Mouse (Mus musculus): Measurements from ENCODE around the gene Echdc1. TPM values are rescaled to one million over a fixed set of nuclear protein-coding genes. Genes with fewer than 3 reads are reported as not detected.

Echdc1 gene
- total RNA-seq (2021): 10 to 100 TPM; 26.1 to 27.1 TPM
- long read RNA-seq, experiment 1, transcript Echdc1-201 (6 exons, 3,856 nt): minor isoform, 6 of 24 reads
- long read RNA-seq, experiment 1, transcript Echdc1-202 (6 exons, 1,845 nt): major isoform, 13 of 24 reads
- long read RNA-seq, experiment 1, partial matches to known transcripts: 1 of 24 reads
- long read RNA-seq, experiment 1, other reads (novel, unspliced or antisense): 3 of 24 reads
- long read RNA-seq, experiment 2, transcript Echdc1-201 (6 exons, 3,856 nt): minor isoform, 9 of 27 reads
- long read RNA-seq, experiment 2, transcript Echdc1-202 (6 exons, 1,845 nt): major isoform, 14 of 27 reads
- long read RNA-seq, experiment 2, partial matches to known transcripts: 0 of 27 reads
- long read RNA-seq, experiment 2, other reads (novel, unspliced or antisense): 1 of 27 reads

DNA sequence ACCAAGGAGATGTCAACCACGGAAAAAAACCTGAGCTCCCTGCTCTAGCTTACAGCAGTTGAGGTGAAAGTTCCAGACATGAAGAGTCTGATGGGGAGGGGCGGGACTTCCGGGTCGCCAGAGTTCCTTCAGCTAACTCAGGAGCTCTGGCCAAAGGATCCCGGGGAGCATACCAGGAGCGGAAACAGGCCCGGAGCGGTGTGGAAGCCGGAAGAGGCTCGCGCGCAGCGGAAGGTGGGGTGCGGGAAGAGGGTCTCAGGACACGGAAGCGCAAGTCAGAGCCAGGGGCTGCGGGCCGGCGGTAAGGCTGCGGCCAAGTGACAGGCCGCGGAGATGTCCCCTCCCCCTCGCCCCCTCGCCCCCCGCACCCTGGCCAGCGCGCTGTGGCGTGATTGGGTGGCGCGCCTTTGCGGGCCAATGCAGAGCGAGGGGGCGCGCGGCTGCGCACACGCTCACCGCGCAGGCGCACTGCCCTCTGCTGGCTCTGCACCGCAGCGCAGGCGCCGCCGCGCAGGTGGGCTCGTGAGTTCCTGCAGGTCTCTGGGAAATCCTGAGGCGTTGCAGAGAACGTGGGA is at the start of gene Echdc1:
Gene Echdc1, plus strand, starts transcription at position 103 of the 575 bp plus-strand sequence.
- intact Hi-C loops (cut with DNase I; ENCODE audit: low total_unique reads): no loop called here
- DNase-seq: peak; percentile 86

DNA sequence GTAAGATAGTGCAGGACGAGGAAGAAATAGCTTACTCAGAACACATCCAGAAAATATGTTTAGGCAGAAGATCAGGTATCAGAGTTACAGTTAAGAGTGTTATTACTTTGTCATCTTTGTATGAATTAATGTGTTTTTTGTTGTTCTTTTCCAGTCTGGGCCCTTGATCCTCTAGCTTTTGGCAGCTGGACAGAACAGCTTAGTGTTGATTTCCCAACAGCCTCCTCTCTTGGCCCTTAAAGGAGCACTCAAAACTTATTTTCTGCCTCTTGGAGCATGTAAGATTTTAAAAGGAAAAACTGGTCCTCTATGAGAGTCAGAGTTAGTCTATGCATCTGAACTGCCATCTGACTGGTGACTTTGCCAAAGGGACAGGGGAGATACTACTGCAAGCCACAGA is 31.2 kb upstream of the Echdc1 start:
- intact Hi-C loops (cut with DNase I; ENCODE audit: low total_unique reads): no loop called here
- DNase-seq: no peak

DNA sequence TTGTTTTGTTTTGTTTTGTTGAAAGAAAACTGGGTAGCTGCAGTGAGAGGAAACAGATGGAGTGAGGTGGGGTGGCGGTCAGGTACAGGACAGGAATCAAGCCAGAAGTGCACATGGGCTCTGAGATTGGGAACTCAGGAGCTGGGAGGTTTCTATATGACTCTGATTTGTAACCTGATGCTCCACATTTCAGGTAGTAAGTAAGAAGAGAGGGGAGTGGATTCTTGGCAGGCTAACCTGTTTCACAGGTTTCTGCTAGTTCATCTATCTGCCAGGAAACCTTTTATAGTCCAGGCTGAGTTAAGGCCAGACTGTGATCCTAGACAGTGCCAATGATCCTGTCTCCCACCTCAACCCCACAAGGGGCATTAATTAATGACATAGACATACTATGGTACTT is 27.2 kb upstream of the Echdc1 start:
- DNase-seq: no peak
- intact Hi-C loops (cut with DNase I; ENCODE audit: low total_unique reads): no loop called here

DNA sequence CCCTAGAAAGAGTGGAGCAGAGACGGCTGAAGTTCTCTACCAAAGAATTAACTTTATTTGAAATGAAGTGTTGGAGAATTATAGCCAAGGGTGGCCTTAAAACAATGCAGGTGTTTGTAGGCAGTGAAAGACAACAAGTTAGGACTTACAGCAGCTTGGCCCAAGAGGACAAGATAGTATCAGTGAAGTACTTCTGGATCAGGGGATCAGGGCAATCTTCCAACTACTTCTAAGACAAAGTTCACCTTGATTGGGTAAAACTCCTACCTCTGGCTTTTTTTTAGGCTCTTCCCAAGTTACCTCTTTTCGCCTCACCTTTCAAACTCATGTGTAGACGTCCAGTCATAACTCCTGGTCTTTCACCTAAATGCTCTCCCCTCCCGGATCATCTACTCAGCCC is 10.7 kb upstream of the Echdc1 start:
- no peak for DNase-seq
- intact Hi-C loops (cut with DNase I; ENCODE audit: low total_unique reads): no loop called here

DNA sequence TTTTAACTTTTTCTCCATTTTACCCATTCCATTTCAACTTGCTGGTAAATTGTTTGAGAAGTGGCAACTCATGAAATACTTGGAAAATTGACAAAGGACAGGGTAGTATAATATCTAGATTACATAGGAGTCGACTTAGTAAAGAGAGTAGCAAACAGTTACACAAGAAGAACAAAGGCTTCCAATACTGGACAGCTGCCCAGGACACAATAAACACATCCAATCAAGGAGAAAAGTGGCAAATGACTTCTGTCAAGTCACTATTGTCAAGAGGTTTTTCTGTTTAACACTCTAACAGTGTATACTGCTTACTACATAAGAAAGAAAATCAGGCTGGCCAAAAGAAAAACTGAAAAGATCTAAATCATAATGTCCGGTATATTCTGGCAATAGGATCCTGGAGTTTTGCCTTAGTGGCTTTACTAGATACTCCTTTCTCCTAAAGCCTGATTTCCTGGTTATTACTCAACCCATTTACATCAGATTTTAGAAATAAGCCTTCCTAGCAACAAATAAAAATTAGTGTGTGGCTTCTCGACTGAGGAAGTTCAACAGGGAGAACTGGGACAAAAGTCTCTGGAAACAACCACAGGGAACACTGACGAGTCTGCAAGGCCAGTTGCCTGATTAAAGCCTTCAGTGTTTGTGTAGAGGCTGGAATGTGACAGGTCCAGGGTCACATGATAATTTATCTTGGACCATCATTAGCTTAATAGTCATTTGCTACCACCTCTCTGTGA is 1.3 kb upstream of the Echdc1 start:
- intact Hi-C loops (cut with DNase I; ENCODE audit: low total_unique reads): no loop called here
- DNase-seq: no peak

DNA sequence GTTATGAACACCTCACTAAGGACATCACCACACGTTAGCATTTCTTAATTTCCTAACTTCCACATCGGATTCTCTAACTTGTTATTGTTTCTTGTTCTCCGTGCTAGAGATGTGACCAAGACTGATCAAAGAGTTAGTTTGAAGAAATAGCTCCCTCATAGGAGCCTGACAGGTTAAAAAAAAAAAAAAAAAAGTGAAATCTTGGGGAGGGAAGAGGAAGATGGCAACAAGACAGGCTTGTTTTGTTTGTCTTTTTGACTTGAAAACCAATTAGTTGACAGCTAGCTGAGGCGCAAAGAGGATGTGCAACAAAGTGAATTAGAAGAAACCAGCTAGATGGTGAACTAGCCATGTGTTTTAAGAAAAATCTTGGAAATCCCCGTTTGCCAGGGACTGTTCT is 939 bp downstream of the Echdc1 start:
- intact Hi-C loops (cut with DNase I; ENCODE audit: low total_unique reads): no loop called here

DNA sequence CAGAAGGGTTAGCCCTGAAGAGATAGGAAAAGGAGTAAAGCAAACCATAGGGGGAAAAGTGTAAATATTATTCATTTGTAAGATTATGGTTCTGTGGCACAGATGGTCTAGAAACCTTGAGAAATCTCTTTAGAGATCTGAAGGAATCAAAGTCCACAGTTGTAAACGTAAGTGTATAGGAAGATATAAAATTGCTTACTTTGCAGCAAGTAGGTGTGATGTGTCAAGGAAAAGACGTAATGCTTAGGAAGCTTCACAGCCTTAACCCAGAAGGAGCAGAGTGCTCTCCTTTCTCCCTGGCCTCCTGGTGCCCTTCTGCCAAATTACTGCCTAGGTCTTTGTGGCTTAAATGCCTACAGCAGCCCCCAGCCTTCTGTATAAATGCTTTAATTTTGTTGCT is 11.9 kb downstream of the Echdc1 start:
- intact Hi-C loops (cut with DNase I; ENCODE audit: low total_unique reads): no loop called here
- no peak for DNase-seq

More for the DNA sequence above, 939 bp downstream of the Echdc1 start:
- DNase-seq: no peak

DNA sequence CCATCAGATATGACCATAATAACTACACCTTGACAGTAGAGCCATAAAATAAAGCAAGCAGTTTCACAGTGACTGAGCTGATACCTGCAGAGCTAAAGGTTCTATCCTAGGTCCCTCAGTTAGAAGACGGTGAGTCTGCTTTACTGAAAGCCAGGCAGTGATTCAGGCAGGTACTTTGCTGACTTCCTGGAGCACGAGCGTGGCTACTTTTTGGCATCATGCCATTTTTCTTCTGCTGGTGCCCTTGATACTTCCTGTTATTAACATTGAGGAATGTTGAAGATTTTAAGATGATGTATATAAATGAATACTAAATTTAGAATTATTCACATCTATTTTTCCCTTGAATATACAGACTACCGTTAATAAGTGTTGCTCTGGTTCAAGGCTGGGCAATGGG is 20.9 kb downstream of the Echdc1 start:
- no peak for DNase-seq
- intact Hi-C loops (cut with DNase I; ENCODE audit: low total_unique reads): no loop called here

DNA sequence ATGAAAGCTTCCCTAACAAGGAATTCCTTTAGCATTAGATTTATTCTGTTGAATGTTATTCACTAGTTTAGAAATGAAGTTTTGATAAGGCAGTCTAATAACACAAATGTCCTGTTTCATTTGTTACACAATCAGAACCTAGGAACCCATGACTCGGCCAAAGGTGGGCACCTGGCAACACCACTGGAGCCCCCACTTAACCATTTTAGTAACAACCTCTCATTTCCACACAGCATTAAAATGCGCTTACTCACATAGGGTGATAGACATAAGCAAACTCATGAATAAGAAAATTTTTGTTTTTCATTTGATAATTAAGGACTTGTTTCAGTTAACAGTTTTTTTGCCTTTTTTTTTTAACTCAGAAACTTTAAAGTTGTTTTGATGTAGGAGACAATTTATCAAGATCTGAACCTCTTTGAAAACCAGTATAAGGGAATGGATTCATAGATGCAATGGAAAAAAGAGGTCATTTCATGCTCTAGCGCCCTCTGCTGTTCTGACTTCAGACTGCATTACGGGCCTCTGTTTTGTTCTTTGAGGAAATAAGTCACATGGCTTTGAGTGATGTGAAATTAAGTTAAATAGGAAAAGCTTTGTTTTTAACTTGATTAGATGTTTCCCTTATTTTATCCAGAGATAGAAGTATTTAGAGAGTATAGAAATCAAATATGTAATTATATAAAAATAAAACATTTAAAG is 25.5 kb downstream of the Echdc1 start:
- intact Hi-C loops (cut with DNase I; ENCODE audit: low total_unique reads): no loop called here
- DNase-seq: peak; percentile 23

DNA sequence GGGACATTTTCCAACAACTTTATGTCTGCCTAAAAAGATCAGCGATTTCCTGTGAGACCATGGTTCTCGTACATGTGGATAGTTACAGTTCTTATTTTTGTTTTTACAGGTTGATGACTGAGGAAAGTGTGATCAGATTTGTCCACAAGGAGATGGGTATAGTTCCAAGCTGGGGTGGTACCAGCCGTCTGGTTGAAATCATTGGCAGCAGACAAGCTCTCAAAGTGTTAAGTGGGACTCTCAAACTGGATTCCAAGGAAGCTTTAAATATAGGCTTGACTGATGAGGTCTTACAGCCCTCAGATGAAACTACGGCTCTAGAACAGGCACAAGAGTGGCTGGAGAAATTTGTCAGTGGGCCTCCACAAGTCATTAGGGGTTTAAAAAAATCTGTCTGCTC is 31.3 kb downstream of the Echdc1 start:
- intact Hi-C loops (cut with DNase I; ENCODE audit: low total_unique reads): no loop called here
- DNase-seq: no peak

DNA sequence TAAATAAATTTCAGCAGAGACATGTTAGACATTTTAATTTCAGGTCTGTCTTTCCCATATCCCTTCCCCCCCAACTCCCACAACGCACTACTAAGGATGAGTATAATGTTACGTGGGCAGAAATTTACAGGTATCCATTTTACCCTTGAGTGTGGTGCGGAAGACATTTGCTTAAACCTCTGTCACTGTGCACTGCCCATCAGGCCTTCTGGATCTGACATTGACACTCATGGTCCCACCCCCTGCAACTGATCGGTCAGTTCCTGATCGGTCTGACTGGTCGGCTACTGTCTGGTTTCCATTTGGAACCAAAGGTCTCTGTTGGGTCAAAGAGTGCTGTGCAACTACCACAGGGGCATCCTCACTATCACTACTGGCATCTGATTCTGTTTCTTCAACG is 33.7 kb downstream of the Echdc1 start:
- no peak for DNase-seq
- intact Hi-C loops (cut with DNase I; ENCODE audit: low total_unique reads): no loop called here

DNA sequence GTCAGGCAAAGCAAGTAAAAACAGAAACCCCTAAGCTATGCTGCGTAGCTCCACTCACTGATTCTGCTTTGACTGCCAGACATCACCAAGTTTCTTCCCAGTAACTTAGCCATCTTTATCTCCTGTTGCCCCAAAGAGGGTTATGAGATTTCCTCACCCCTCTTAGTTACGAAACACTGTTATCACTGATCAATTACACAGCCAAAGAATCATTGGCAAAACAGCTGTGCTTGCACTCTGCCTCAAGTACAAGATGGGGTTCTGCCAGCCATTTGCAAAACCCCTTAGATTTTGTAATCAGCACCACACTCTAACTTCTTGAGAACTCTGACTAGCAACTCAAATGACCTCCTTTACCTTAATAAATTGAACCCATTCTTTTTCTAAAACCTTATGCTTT is 38.5 kb downstream of the Echdc1 start:
- no peak for DNase-seq
- intact Hi-C loops (cut with DNase I; ENCODE audit: low total_unique reads): no loop called here

DNA sequence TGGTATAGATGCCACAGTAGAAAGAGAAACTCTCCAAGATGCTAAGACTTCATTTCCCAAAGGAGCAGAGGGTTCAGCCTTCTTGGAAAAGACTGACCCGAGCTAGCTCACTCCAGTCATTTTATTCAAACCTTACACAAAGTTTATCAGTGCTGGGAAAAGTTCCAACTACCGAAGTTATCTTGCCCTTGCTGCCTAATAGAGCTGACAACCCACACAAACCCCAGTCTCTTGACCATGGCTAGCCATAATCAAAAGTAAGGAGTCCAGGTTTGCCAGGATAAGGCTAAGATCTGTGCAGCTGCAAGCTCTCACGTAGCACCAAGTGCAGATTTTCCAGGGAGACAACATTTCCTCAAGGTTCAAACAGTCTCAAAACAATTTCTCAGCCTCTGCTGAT is 39.6 kb downstream of the Echdc1 start:
- intact Hi-C loops (cut with DNase I; ENCODE audit: low total_unique reads): no loop called here

DNA sequence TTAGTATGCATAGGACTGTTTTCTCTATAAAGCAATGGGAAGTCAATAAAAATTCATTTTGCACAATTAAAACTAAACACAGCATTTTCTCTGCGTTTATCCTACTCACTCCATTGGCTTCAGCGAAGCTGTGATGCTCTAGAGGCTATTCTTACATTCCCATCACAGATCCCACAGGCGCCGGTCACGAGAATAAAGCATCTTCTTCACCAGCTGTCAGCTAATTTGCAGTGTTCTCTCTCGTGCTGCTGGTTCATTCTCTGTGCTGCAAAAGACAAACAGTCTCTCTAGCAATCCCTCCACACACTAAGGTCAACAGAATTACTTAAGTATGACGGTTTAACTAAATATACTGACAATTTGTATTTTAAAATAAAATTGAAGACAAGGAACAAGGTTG is 41.2 kb downstream of the Echdc1 start:
- DNase-seq: no peak
- intact Hi-C loops (cut with DNase I; ENCODE audit: low total_unique reads): no loop called here

More for the DNA sequence above, 39.6 kb downstream of the Echdc1 start:
- no peak for DNase-seq

DNA sequence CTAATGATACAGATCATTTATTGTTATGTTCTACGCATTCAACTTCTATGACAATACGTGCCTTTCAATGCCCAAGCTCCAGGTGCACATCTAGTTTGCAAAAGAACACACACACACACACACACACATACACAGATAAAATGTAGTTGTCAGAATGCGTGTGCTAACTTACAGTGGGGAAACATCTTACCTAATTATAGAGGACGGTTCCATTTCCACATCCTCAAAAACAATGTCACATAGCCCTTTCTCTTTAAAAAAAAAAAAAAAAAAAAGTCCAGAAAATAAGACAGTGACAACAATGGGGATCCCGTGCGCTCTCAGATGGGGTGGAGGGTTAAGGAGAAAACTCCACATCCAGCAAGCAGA is 48.1 kb downstream of the Echdc1 start:
- no peak for DNase-seq
- intact Hi-C loops (cut with DNase I; ENCODE audit: low total_unique reads): no loop called here

DNA sequence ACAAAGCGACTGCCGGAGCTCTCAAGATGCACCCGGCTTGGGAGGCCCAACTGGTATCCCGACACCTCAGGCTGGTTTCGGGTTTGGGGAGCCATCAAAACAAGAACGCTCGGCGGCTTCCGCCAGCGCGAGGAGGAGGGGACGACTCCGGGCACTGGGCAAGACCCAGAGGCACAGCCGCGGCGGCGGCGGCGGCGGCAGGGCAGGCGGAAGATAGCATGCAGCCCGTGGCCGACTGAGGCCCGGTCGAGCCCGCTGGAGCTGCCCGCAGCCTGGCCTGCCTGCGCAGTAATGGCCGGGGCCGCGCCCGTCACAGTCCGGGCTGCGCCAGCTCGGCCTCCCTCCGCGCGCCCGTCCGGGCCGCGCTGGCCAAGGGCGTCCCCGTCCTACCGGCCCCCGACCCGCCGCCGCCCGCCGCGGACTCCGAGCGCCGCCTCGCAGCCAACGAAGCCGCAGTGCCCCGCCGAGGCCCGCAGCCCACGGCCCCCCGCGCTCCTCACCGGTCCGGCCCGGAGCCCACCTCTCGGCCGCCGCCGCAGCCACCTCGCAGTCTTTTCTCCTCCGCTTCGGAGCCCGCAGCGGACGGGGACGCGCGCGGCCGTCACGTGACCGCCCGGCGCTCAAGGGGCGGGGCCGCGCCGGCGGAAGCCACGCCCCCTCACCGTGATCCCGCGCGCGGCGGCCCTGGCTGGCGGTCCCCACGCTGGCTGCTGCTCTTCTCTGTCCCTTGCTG is 48.7 kb downstream of the Echdc1 start:
- intact Hi-C loops (cut with DNase I; ENCODE audit: low total_unique reads): no loop called here
- peak; percentile 88 for DNase-seq

DNA sequence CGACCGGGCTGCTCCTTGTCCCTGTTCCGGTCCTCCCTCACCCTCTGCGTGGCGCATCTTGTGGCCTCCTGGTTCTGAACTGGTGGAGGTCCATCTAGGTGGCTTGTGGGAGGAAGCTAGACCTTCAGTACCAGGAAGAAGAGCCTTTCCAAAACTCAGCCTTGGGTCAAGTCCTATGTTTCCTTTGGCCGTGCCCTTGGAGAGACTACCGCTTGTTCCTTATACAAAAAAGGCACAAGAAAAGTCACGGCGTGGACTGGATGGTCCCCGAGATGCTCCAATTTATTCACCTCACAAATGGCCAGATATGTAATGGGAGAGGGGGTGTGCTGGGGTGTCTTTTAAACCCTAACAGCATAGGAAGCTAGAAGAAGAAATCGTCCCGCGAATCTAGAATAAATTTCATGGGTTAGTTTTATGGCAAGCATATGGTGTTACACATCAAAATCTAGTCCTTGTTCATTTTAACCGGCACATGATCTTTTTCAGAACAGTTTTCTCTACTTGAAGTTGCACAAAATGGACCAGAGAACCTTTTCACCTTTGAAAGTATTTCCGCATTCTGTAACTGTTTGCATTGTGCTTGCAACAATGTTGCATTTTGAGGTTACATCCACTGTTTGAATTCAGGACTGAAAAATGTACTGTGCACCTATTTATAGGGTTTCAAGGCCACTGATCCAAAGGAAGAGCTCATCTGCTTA is 49.4 kb downstream of the Echdc1 start, which contains the start of gene Rnf146:
Gene Rnf146, minus strand, starts transcription at position 246 of the 704 bp plus-strand sequence.
- no peak for DNase-seq
- intact Hi-C loops (cut with DNase I; ENCODE audit: low total_unique reads): no loop called here

DNA sequence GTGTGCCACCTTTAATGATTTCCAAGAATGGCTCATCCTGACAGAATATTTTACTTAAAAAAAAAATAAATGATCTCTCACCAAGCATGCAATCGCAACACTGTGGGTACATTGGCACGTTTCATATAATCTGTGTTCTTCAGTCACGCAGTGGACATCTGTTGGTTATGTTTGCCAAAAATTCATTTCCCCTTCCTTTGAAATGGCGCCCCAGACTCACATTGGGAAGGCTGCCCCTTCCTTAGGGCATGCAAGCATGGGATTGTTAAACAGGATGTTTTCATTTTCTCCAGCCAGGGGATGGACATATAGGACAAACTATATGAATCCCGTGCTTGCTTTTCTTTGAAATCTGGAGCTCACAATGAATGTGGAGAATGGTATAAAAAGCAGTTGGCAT is 61.1 kb downstream of the Echdc1 start:
- intact Hi-C loops (cut with DNase I; ENCODE audit: low total_unique reads): no loop called here
- DNase-seq: no peak

DNA sequence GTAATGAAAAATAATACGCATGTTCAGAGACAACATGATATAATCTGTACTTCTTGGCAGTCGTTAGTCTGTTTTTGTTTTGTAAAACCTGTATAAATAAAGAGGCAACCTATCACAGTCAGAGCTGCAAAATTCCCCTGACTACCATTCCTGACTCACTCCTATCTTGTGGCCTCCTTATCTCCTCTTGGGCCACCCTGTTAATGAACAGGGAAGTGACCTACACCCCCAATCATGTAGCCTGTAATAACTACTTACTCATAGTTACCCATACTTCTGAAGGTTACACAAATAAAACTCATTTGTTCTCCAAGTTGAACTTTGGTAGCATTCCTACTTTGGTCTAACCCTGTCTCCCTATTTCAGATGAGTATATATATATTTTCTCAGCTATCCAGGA is 68.6 kb downstream of the Echdc1 start:
- intact Hi-C loops (cut with DNase I; ENCODE audit: low total_unique reads): no loop called here
- no peak for DNase-seq
